Mouse (Mus musculus) neural tube, embryonic 15.5 days (tissue): Measurements from ENCODE around the gene Gria4. TPM values are rescaled to one million over a fixed set of nuclear protein-coding genes. Genes with fewer than 3 reads are reported as not detected.

Experiments used
- ATAC-seq: fragments of 200-750 bp; cut with Nextera tagmentation; 2 replicates; pipeline ENCODE4 v1.8.0; 2017; ENCODE audit warnings: mild to moderate bottlenecking, moderate TSS enrichment, moderate library complexity; ENCODE audit not compliant: low FRiP score
- H3K27ac ChIP-seq: fragments of 300-500 bp; sonication (generic); replicated peaks from 2 replicates; pipeline ENCODE4 v1.5.1; 2015; ENCODE audit warnings: mild to moderate bottlenecking, inconsistent platforms
- H3K27me3 ChIP-seq: fragments of 300-500 bp; sonication (generic); replicated peaks from 2 replicates; pipeline ENCODE4 v1.6.1; 2015; ENCODE audit warnings: inconsistent platforms
- H3K36me3 ChIP-seq: fragments of 300-500 bp; sonication (generic); 2 replicates; pipeline ENCODE4 v1.6.1; 2015; ENCODE audit warnings: inconsistent platforms
- H3K4me1 ChIP-seq: fragments of 300-500 bp; sonication (generic); 2 replicates; pipeline ENCODE4 v1.6.1; 2015; ENCODE audit warnings: inconsistent platforms
- H3K4me2 ChIP-seq: fragments of 300-500 bp; sonication (generic); 2 replicates; pipeline ENCODE4 v1.6.1; 2015; ENCODE audit warnings: inconsistent platforms, mild to moderate bottlenecking, moderate library complexity
- H3K4me3 ChIP-seq: fragments of 300-500 bp; sonication (generic); replicated peaks from 2 replicates; pipeline ENCODE4 v1.5.1; 2015; ENCODE audit warnings: mild to moderate bottlenecking, inconsistent platforms
- H3K9ac ChIP-seq: fragments of 300-500 bp; sonication (generic); replicated peaks from 2 replicates; pipeline ENCODE4 v1.6.1; 2015; ENCODE audit warnings: mild to moderate bottlenecking, inconsistent platforms
- H3K9me3 ChIP-seq: fragments of 300-500 bp; sonication (generic); replicated peaks from 2 replicates; pipeline ENCODE4 v1.6.1; 2016; ENCODE audit warnings: inconsistent platforms
- WGBS: fragments of 180-500 bp; shearing (Covaris S2); methylation state at CpG from one replicate; pipeline ENCODE4 v1.1.7; 2015; ENCODE audit warnings: mixed read lengths; 5-methylcytosine and 5-hydroxymethylcytosine counted together
- polyA plus RNA-seq: library from polyadenylated mRNA; unstranded; fragments of >200 nt; fragmentation: Nextera tagmentation; extraction: Ambion mirVana; gene quantifications from 2 replicates; pipeline ENCODE4 v1.2.1, GENCODE M21; 2015

The Gria4 gene
- polyA plus RNA-seq, 1 experiment from 2014 or later = 44.0 TPM

- Histone ChIP-seq H3K4me3 (no peak overlapping the region), H3K9me3 (no peaks in the 10 kb centered on the region), H3K4me1 (no peaks in the 10 kb centered on the region), H3K4me2 (no peak overlapping the region), H3K27me3 (no peaks in the 10 kb centered on the region), H3K27ac (no peak overlapping the region), H3K36me3 (no peaks in the 10 kb centered on the region), H3K9ac (no peak overlapping the region)
- peak; percentile 17; the same call in 1 of the 2 replicates for ATAC-seq
- 71% methylated on average over 4 of the region's 4 CpGs for WGBS
Measured at GRCm38 (mm10) chr9:4555415-4555959, 240.5 kb downstream of the Gria4 start.

DNA sequence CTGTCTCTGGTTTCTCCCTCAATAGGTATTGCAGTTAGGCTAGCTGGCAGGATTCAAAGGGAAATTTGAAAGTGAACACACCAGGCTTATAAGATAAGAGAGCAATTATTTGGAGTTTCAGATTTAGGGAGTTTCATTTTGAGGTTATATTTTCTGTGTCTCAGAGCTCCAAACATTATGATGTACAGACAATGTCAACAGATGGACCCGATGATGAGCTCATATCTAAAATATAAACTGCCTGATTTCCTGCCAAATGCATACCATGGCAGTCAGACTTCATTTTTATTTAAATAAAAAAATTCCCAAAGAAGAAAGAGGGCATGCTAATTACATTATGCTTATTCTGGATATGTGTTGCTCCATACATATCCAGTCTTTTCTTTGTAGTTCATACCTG is 256.8 kb downstream of the Gria4 start:
- no peak for ATAC-seq
- 79% methylated on average over 1 of the region's 1 CpGs for WGBS
- Histone ChIP-seq H3K27me3 (no peaks in the 10 kb centered on the region), H3K4me3 (no peak overlapping the region), H3K9ac (no peak overlapping the region), H3K9me3 (no peaks in the 10 kb centered on the region), H3K36me3 (no peaks in the 10 kb centered on the region), H3K27ac (no peak overlapping the region), H3K4me1 (no peaks in the 10 kb centered on the region), H3K4me2 (no peak overlapping the region)

DNA sequence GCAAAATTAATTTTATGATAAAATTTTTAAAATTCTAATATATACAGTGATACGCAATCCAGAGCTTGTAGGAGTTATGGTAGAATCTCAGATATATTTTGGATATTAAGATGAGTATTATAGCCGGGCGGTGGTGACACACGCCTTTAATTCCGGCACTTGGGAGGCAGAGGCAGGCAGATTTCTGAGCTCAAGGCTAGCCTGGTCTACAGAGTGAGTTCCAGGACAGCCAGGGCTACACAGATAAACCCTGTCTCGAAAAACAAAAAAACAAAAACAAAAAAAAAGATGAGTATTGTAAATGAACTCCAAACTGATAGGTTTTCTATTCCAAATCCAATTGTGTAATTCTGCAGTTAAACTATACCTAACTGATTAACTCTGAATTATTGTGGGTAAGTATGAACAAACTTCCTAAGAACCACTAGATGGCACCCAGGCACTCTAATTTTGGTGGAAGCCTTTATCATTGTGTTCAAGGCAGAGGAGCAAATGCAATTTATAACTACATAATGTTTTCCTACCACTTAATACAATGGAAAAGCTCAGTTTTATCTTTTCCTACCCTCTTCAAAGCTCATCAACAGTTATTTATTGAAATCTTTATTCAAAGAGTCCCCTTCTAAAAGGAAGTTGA is 259.4 kb downstream of the Gria4 start:
- no peak overlapping the region for H3K27ac ChIP-seq
- no peaks in the 10 kb centered on the region for H3K36me3 ChIP-seq
- 94% methylated on average over 6 of the region's 6 CpGs for WGBS
- no peak overlapping the region for H3K9ac ChIP-seq
- no peaks in the 10 kb centered on the region for H3K4me1 ChIP-seq
- H3K9me3 ChIP-seq = no peaks in the 10 kb centered on the region
- no peak overlapping the region for H3K4me2 ChIP-seq
- ATAC-seq = peak; percentile 66; the same call in 1 of the 2 replicates
- no peak overlapping the region for H3K4me3 ChIP-seq
- no peaks in the 10 kb centered on the region for H3K27me3 ChIP-seq

GRCm38 (mm10) chr9:4514563-4514885 is 281.5 kb downstream of the Gria4 start:
- Histone ChIP-seq H3K27me3 (no peaks in the 10 kb centered on the region), H3K27ac (no peak overlapping the region), H3K9ac (no peak overlapping the region), H3K4me1 (no peaks in the 10 kb centered on the region), H3K36me3 (no peaks in the 10 kb centered on the region), H3K9me3 (no peaks in the 10 kb centered on the region), H3K4me3 (no peak overlapping the region), H3K4me2 (no peak overlapping the region)
- WGBS = 72% methylated on average over 1 of the region's 1 CpGs
- ATAC-seq = peak; percentile 50; the same call in 1 of the 2 replicates

GRCm38 (mm10) chr9:4513796-4514562 is 282.1 kb downstream of the Gria4 start:
- no peak overlapping the region for H3K4me3 ChIP-seq
- no peaks in the 10 kb centered on the region for H3K27me3 ChIP-seq
- no peak overlapping the region for H3K9ac ChIP-seq
- no peak overlapping the region; the same call in 1 of the 2 replicates for H3K27ac ChIP-seq
- no peaks in the 10 kb centered on the region for H3K4me1 ChIP-seq
- H3K36me3 ChIP-seq = no peaks in the 10 kb centered on the region
- peak; percentile 61; the same call in 1 of the 2 replicates for ATAC-seq
- H3K4me2 ChIP-seq = no peak overlapping the region
- no peaks in the 10 kb centered on the region for H3K9me3 ChIP-seq

- Histone ChIP-seq H3K4me3 (no peak overlapping the region), H3K36me3 (no peaks in the 10 kb centered on the region), H3K4me2 (no peak overlapping the region), H3K27me3 (no peaks in the 10 kb centered on the region), H3K9me3 (no peaks in the 10 kb centered on the region), H3K9ac (no peak overlapping the region), H3K4me1 (no peaks in the 10 kb centered on the region), H3K27ac (no peak overlapping the region)
- WGBS = 93% methylated on average over 3 of the region's 3 CpGs
- ATAC-seq = no peak
Measured at GRCm38 (mm10) chr9:4506086-4506485, 289.9 kb downstream of the Gria4 start.

GRCm38 (mm10) chr9:4505087-4505486 is 290.9 kb downstream of the Gria4 start:
- H3K27me3 ChIP-seq = no peaks in the 10 kb centered on the region
- ATAC-seq = no peak
- no peaks in the 10 kb centered on the region for H3K36me3 ChIP-seq
- no peaks in the 10 kb centered on the region for H3K9me3 ChIP-seq
- no peak overlapping the region for H3K4me3 ChIP-seq
- 11% methylated on average over 1 of the region's 1 CpGs for WGBS
- H3K4me2 ChIP-seq = no peak overlapping the region
- no peaks in the 10 kb centered on the region for H3K4me1 ChIP-seq
- H3K9ac ChIP-seq = no peak overlapping the region
- no peak overlapping the region for H3K27ac ChIP-seq

DNA sequence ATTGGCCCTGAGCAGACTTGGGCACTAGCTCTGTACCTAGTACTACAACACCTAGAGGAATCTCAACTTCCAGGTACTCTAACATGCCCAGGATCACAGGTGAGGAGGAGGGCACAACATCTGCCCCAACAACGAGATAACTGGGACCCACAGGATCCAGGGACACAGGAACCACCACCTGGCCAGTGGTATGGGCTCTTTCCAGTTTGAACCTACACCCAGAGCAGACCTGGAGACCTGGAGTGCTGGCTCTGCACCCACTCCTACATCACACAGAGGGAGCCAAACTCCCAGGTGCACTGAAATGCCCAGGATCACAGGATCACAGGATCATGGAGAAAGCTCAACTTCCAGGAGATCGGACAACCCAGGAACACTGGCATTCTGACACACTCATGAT is 309.6 kb downstream of the Gria4 start:
- Histone ChIP-seq H3K4me3 (no peak overlapping the region), H3K4me2 (no peak overlapping the region), H3K9ac (no peak overlapping the region), H3K36me3 (no peaks in the 10 kb centered on the region), H3K27ac (no peak overlapping the region), H3K27me3 (no peaks in the 10 kb centered on the region), H3K9me3 (0 out of 2 replicates have a peak, but pooled peaks cover 3% of the 10 kb centered on the region), H3K4me1 (no peaks in the 10 kb centered on the region)
- WGBS = 91% methylated on average over 2 of the region's 2 CpGs
- no peak for ATAC-seq

- ATAC-seq = no peak
Measured at GRCm38 (mm10) chr9:4484502-4484901, 311.5 kb downstream of the Gria4 start.

GRCm38 (mm10) chr9:4470791-4471190 is 325.2 kb downstream of the Gria4 start:
- no peak overlapping the region for H3K4me3 ChIP-seq
- H3K4me2 ChIP-seq = no peak overlapping the region
- no peak overlapping the region for H3K9ac ChIP-seq
- H3K36me3 ChIP-seq = 0 out of 2 replicates have a peak, but pooled peaks cover 4% of the 10 kb centered on the region
- no peak for ATAC-seq
- H3K9me3 ChIP-seq = no peaks in the 10 kb centered on the region
- H3K4me1 ChIP-seq = no peaks in the 10 kb centered on the region
- no peak overlapping the region for H3K27ac ChIP-seq
- H3K27me3 ChIP-seq = no peaks in the 10 kb centered on the region
- WGBS = 70% methylated on average over 2 of the region's 2 CpGs

More at GRCm38 (mm10) chr9:4484502-4484901, 311.5 kb downstream of the Gria4 start:
- no peaks in the 10 kb centered on the region for H3K4me1 ChIP-seq
- WGBS = 67% methylated on average over 2 of the region's 2 CpGs
- H3K4me3 ChIP-seq = no peak overlapping the region
- H3K4me2 ChIP-seq = no peak overlapping the region
- H3K9ac ChIP-seq = no peak overlapping the region
- H3K9me3 ChIP-seq = no peaks in the 10 kb centered on the region
- no peak overlapping the region for H3K27ac ChIP-seq
- H3K27me3 ChIP-seq = no peaks in the 10 kb centered on the region
- no peaks in the 10 kb centered on the region for H3K36me3 ChIP-seq

GRCm38 (mm10) chr9:4459456-4460070 is 336.5 kb downstream of the Gria4 start:
- Histone ChIP-seq H3K27me3 (no peaks in the 10 kb centered on the region), H3K4me3 (no peak overlapping the region), H3K4me1 (no peaks in the 10 kb centered on the region), H3K4me2 (no peak overlapping the region), H3K9me3 (no peaks in the 10 kb centered on the region), H3K9ac (no peak overlapping the region), H3K36me3 (0 out of 2 replicates have a peak, but pooled peaks cover 3% of the 10 kb centered on the region), H3K27ac (no peak overlapping the region)
- 59% methylated on average over 1 of the region's 1 CpGs for WGBS
- ATAC-seq = no peak
